Comparison of ENCODE assay signal across 8 mouse cellular contexts in the genomic region with DNA sequence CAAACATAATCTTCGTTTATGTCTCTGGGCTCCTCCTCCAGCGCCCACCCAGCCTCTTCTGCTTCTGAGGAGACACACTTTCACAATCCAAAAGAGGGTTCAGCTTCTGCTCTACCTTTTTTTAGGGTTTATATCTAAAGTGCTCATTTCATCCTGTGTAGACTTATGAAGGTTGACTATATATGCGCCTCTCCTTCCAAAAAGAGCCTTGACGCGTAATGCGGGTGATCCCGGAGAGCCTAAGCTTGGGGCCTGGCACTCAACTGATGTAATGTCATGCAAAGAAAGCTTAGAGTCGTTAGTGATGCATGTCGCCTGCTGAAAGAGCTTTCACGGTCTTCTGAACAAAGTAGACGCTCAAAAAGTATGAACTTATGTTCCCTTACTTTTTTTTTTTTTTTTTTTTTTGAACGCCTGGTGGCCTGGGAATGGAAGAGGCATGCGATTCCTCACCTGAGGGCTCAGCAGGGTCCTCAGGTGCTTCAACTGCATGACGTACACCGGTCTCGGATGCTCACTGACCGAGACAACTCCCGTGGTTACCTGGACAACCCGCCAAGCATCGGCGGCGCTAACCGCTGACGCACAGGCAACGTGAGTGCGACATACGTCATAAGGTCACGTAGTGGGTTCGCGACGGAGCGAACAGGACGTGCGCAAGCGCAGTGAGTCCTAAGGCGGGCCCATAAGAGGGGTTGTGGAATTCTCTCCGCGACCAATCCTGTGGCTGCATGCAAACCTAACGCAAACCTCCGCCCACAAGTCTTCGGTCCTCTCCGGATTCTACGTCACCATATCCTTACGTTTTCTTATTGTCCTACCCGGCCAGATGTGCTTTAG. TPM values are rescaled to one million over a fixed set of nuclear protein-coding genes. Genes with fewer than 3 reads are reported as not detected.
A peak's percentile ranks its signal among the peaks of the same experiment; 100 is the strongest.
DNase-seq lines count a peak whose midpoint lies in the region; ATAC-seq and TF ChIP-seq lines count a peak whose summit lies in the region.

A gene (minus strand): TSS at position 596 of the 840 bp plus-strand sequence.

- no peak for TF ChIP-seq CTCF in lung, postnatal 0 days (IDR thresholded peaks at IDR 0.05)

- H3K4me1 ChIP-seq in hindbrain, embryonic 10.5 days (replicated peaks): peaks cover 42% of the 10 kb centered on the region
- peaks cover 11% of the 10 kb centered on the region; the same call in 1 of the 2 replicates for H3K4me1 ChIP-seq in lung, postnatal 0 days (ENCODE audit: insufficient read depth, low read depth, low read length)

- peak within 1 kb of the TSS; percentile 58 for H3K4me3 ChIP-seq in hindbrain, embryonic 10.5 days
- peak within 1 kb of the TSS; percentile 54 for H3K4me3 ChIP-seq in lung, postnatal 0 days (ENCODE audit: low read depth, low read length)

- DNase-seq in MN1 (ENCODE audit: low spot score): peak; percentile 99
- DNase-seq in cerebellum, adult 9-10 months: peak; percentile 97
- DNase-seq in hindbrain, embryonic 10.5 days (ENCODE audit: low spot score): peak; percentile 97
- DNase-seq in layer of hippocampus, adult 9-11 months: peak; percentile 98
- DNase-seq in lung, postnatal 0 days (ENCODE audit: low spot score): peak; percentile 99
- peak; percentile 87 for DNase-seq in ovary, postnatal 14 days (ENCODE audit: low spot score)
- peak; percentile 96 for DNase-seq in thymus, postnatal 14 days

- H3K27ac ChIP-seq in hindbrain, embryonic 10.5 days: peak within 1 kb of the TSS; percentile 87
- peak within 1 kb of the TSS; percentile 83 for H3K27ac ChIP-seq in lung, postnatal 0 days (ENCODE audit: low read length)

- H3K27me3 ChIP-seq in hindbrain, embryonic 10.5 days (ENCODE audit: insufficient read depth, poor library complexity, severe bottlenecking): no peaks in the 10 kb centered on the region
- H3K27me3 ChIP-seq in lung, postnatal 0 days (replicated peaks; ENCODE audit: insufficient read depth, low read length): no peaks in the 10 kb centered on the region

- H3K36me3 ChIP-seq in hindbrain, embryonic 10.5 days: peaks cover 37% of the 10 kb centered on the region
- H3K36me3 ChIP-seq in lung, postnatal 0 days (ENCODE audit: insufficient read depth, low read length): no peaks in the 10 kb centered on the region

- 2% methylated on average over 45 of the region's 45 CpGs for WGBS in hindbrain, embryonic 10.5 days
- WGBS in lung, postnatal 0 days: 2% methylated on average over 45 of the region's 45 CpGs

- peak within 1 kb of the TSS; percentile 70 for H3K4me2 ChIP-seq in lung, postnatal 0 days (replicated peaks; ENCODE audit: low read depth, low read length)

- no peak for TF ChIP-seq EP300 in lung, postnatal 0 days (IDR thresholded peaks at IDR 0.05)

- no peaks in the 10 kb centered on the region for H3K9me3 ChIP-seq in hindbrain, embryonic 10.5 days
- no peaks in the 10 kb centered on the region for H3K9me3 ChIP-seq in lung, postnatal 0 days (ENCODE audit: low read length)

- ATAC-seq in frontal cortex, adult (ENCODE audit: low TSS enrichment): peak; percentile 88
- ATAC-seq in lung, postnatal 0 days: peak; percentile 98

- peak within 1 kb of the TSS; percentile 44 for H3K9ac ChIP-seq in lung, postnatal 0 days (replicated peaks; ENCODE audit: low read depth)

RNA-seq across cellular contexts. Expression of the gene that starts here (rescaled TPM):
- polyA plus RNA-seq in hindbrain, embryonic 10.5 days (2016; fragmentation: Nextera tagmentation; extraction: Ambion mirVana): 35.2 and 39.7 TPM in 2 replicates
- polyA plus RNA-seq in lung, postnatal 0 days (2015; fragmentation: Nextera tagmentation; extraction: Ambion mirVana): 24.2 and 25.6 TPM in 2 replicates

Comparison
In these comparisons a context has a peak if more than half of its experiments do, and no peak if none do; other contexts are left out.
1. Peak in every context shown above with its lines: DNase-seq, ATAC-seq, H3K4me3 ChIP-seq and H3K27ac ChIP-seq.